ENCODE assay signal across 14 mouse cellular contexts in the genomic region with DNA sequence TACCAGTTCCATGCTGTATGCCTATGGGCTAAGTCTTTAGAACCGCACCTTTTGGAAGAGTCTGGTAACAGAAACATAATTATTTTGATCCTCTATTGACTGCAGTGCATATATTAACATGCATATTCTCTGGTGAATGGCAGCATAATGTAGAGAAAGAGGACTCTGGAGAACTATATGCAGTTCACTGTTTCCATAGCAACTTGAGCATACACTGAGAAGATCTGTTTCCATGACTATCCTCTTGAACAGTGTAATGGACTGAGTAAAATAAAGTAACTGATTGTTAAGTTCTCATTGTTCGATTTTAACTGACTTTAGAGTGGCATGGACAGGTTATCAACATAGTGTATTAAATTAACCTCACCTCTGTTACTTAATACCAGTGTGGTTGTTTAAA.
DNase-seq lines count a peak whose midpoint lies in the region; ATAC-seq lines count a peak whose summit lies in the region.
"Had no signal": no experiment of that assay in that cellular context is flagged by ENCODE, and none has a peak within 500 bp of the region (broad histone marks: within the 10 kb centered on the region; RNA-seq: fewer than 3 reads in every experiment).

No protein-coding gene starts in this region.

- no peaks in the 10 kb centered on the region for H3K27me3 ChIP-seq in forebrain, embryonic 14.5 days (replicated peaks; ENCODE audit: control insufficient read depth, insufficient read depth, low read length)
- H3K27me3 ChIP-seq in neural tube, embryonic 15.5 days (replicated peaks), result no peaks in the 10 kb centered on the region
- H3K27me3 ChIP-seq: embryonic facial prominence, embryonic 13.5 days; liver, embryonic 13.5 days had no signal

- H3K36me3 ChIP-seq in forebrain, embryonic 14.5 days (ENCODE audit: control insufficient read depth, insufficient read depth, low read length), result no peaks in the 10 kb centered on the region
- H3K36me3 ChIP-seq in neural tube, embryonic 15.5 days, result no peaks in the 10 kb centered on the region
- H3K36me3 ChIP-seq: embryonic facial prominence, embryonic 13.5 days; liver, embryonic 13.5 days had no signal

- H3K4me3 ChIP-seq in forebrain, embryonic 14.5 days (ENCODE audit: low read depth, low read length), result no peak overlapping the region
- H3K4me3 ChIP-seq in neural tube, embryonic 15.5 days (replicated peaks), result no peak overlapping the region
- H3K4me3 ChIP-seq: embryonic facial prominence, embryonic 13.5 days; liver, embryonic 13.5 days had no signal

- DNase-seq in frontal cortex, postnatal 10 days (ENCODE audit: low spot score in 2 of 2), result no peak
- peak; percentile 80 for DNase-seq in forebrain, embryonic 14.5 days (ENCODE audit: low spot score)
- DNase-seq in mesoderm, embryonic 11.5 days (ENCODE audit: low read depth, low spot score), result peak; percentile 0
- no peak for DNase-seq in gastrocnemius, adult 18-20 months (ENCODE audit: low spot score)
- DNase-seq: B cell, adult 2 months; cerebellum, adult 9-10 months; layer of hippocampus, adult 9-11 months; liver, embryonic 13.5 days; lung, postnatal 14 days had no signal

- no peak overlapping the region for H3K4me2 ChIP-seq in forebrain, embryonic 14.5 days (ENCODE audit: low read length)
- no peak overlapping the region for H3K4me2 ChIP-seq in neural tube, embryonic 15.5 days
- H3K4me2 ChIP-seq: embryonic facial prominence, embryonic 13.5 days; liver, embryonic 13.5 days had no signal

- ATAC-seq in frontal cortex, adult (ENCODE audit: low TSS enrichment), result peak; percentile 99
- peak; percentile 93 for ATAC-seq in forebrain, embryonic 14.5 days
- peak; percentile 88 for ATAC-seq in neural tube, embryonic 15.5 days (ENCODE audit: low FRiP score)
- ATAC-seq in granulocyte monocyte progenitor cell, adult 5-6 weeks (replicated peaks; ENCODE audit: poor library complexity, severe bottlenecking), result no peak

- H3K9me3 ChIP-seq in forebrain, embryonic 14.5 days (replicated peaks; ENCODE audit: control insufficient read depth, low read length), result no peaks in the 10 kb centered on the region
- no peaks in the 10 kb centered on the region for H3K9me3 ChIP-seq in neural tube, embryonic 15.5 days (replicated peaks)
- H3K9me3 ChIP-seq: embryonic facial prominence, embryonic 13.5 days; liver, embryonic 13.5 days had no signal

- H3K27ac ChIP-seq in forebrain, embryonic 14.5 days (ENCODE audit: low read depth, low read length), result no peak overlapping the region
- H3K27ac ChIP-seq in neural tube, embryonic 15.5 days (replicated peaks), result no peak overlapping the region
- H3K27ac ChIP-seq: embryonic facial prominence, embryonic 13.5 days; kidney, postnatal 0 days; liver, embryonic 13.5 days had no signal

- no peaks in the 10 kb centered on the region for H3K4me1 ChIP-seq in forebrain, embryonic 14.5 days (ENCODE audit: control insufficient read depth, insufficient read depth, low read length)
- H3K4me1 ChIP-seq in neural tube, embryonic 15.5 days, result 0 out of 2 replicates have a peak, but pooled peaks cover 3% of the 10 kb centered on the region
- H3K4me1 ChIP-seq: embryonic facial prominence, embryonic 13.5 days; liver, embryonic 13.5 days had no signal

- 69% methylated on average over 2 of the region's 2 CpGs for WGBS in forebrain, embryonic 14.5 days
- WGBS in neural tube, embryonic 15.5 days, result 37% methylated on average over 2 of the region's 2 CpGs

- H3K9ac ChIP-seq in forebrain, embryonic 14.5 days (ENCODE audit: low read length), result no peak overlapping the region
- H3K9ac ChIP-seq in neural tube, embryonic 15.5 days (replicated peaks), result no peak overlapping the region
- H3K9ac ChIP-seq: embryonic facial prominence, embryonic 13.5 days; liver, embryonic 13.5 days had no signal

Comparison
In these comparisons a context has a peak if more than half of its experiments do, and no peak if none do; other contexts are left out.
1. DNase-seq: peak in forebrain, embryonic 14.5 days (single experiment) and mesoderm, embryonic 11.5 days (single experiment); none in frontal cortex, postnatal 10 days (0 of 2) and gastrocnemius, adult 18-20 months (single experiment).